Mouse (Mus musculus) embryonic fibroblast, embryonic 13.5 days (primary cell): Measurements from ENCODE around the gene Gm20388.

Experiments used
- CTCF ChIP-seq: IDR thresholded peaks from 2 replicates; pipeline ENCODE4 v1.5.1; 2011; ENCODE audit warnings: mild to moderate bottlenecking, control low read depth, low read length, moderate library complexity, borderline replicate concordance; ENCODE audit not compliant: insufficient read depth
- POLR2A ChIP-seq: IDR thresholded peaks from 2 replicates; pipeline ENCODE4 v1.6.1; 2011; ENCODE audit warnings: low read depth, mild to moderate bottlenecking, control low read depth, low read length, moderate library complexity

DNA sequence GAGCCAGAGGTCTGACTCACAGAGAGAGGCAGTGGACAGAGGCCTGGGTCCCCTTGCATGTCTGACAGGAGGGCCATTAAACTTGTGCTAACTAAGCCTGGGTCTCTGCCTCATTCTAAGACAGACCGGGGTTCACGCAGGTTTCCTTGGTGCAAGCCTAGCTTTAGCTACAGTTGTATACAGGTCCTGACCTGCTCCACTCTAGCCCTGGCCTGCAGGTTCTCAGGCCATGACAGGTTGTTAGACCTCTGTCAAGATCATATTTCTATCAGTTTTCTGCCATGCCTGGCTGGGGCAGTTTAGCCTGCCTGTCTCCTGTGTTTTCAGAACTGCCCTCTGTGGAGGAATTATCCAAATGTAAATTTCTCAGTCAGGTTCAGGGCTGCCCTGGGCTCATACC is 4354.5 kb downstream of the Gm20388 start:
- TF ChIP-seq CTCF (no peak), POLR2A (no peak)
